Mouse (Mus musculus): ENCODE data around the gene Serpina7.

The Serpina7 gene

GRCm38 (mm10) chrX:139085077-139085476, at the start of gene Serpina7:
Gene Serpina7, minus strand, starts transcription at chrX:139085236.
- DNase-seq (ENCODE audit: low spot score in 2 of 2), result no peak

GRCm38 (mm10) chrX:139134031-139134430, 49.0 kb upstream of the Serpina7 start:
- DNase-seq (ENCODE audit: low spot score in 2 of 2), result no peak

GRCm38 (mm10) chrX:139097197-139097596, 12.2 kb upstream of the Serpina7 start:
- no peak for DNase-seq (ENCODE audit: low spot score in 2 of 2)

- no peak for DNase-seq (ENCODE audit: low spot score in 2 of 2)
These were observed 907 bp upstream of the Serpina7 start, which contains the start of gene 4930513O06Rik for GRCm38 (mm10) chrX:139085943-139086342. Gene 4930513O06Rik, plus strand, starts transcription at chrX:139086243.

- DNase-seq (ENCODE audit: low spot score in 2 of 2), result no peak
These were observed 6.5 kb downstream of the Serpina7 start for GRCm38 (mm10) chrX:139078493-139078892.

GRCm38 (mm10) chrX:139064078-139064477, 21.0 kb downstream of the Serpina7 start:
- no peak for DNase-seq (ENCODE audit: low spot score in 2 of 2)

GRCm38 (mm10) chrX:139053149-139053548, 31.9 kb downstream of the Serpina7 start:
- no peak for DNase-seq (ENCODE audit: low spot score in 2 of 2)

GRCm38 (mm10) chrX:139051976-139052375, 33.1 kb downstream of the Serpina7 start:
- DNase-seq (ENCODE audit: low spot score in 2 of 2), result no peak

- no peak for DNase-seq (ENCODE audit: low spot score in 2 of 2)
These were observed 43.9 kb downstream of the Serpina7 start for GRCm38 (mm10) chrX:139041148-139041547.

GRCm38 (mm10) chrX:139039314-139039713, 45.7 kb downstream of the Serpina7 start:
- no peak for DNase-seq (ENCODE audit: low spot score in 2 of 2)

- no peak for DNase-seq (ENCODE audit: low spot score in 2 of 2)
These were observed 47.4 kb downstream of the Serpina7 start for GRCm38 (mm10) chrX:139037666-139038065.

Data from spleen, postnatal 10 days (tissue).